Mouse (Mus musculus): Measurements from ENCODE around the gene Mybpc3.

GRCm38 (mm10) chr2:91176234-91176633, 58.3 kb downstream of the Mybpc3 start:
- TF ChIP-seq CTCF (IDR thresholded peaks at IDR 0.05) (no peak), EP300 (IDR thresholded peaks at IDR 0.05) (no peak)

Measured in lung, postnatal 0 days (tissue).